Mouse (Mus musculus): ENCODE results near the gene Ppp4r2. TPM values are rescaled to one million over a fixed set of nuclear protein-coding genes. Genes with fewer than 3 reads are reported as not detected.

The Ppp4r2 gene
- total and polyA plus RNA-seq, 3 experiments, result 9.7 to 46.7 (median 46.0) TPM

DNA sequence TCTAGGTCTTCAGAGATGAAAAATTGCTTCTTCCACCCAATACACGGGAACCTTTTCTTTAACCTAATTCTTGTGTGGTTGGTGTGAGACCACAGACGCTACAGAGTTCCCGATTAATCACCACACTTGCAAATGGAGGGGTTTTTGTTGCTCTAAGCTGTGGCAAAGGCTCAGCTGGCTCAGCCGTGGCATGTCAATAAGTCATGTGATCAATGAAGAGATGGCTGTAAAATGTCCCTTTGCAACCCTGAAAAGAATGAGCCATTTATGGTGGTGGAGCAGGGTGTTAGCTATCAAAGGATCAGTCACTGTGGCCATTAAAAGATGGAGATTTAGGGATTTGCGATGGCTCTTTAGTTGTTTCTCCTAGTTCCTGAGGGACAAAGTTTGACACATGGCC lies 71.0 kb downstream of the Ppp4r2 start:
- Histone ChIP-seq H3K27ac (no peak overlapping the region), H3K4me3 (no peak overlapping the region), H3K27me3 (ENCODE audit: control insufficient read depth, insufficient read depth, low read length) (no peaks in the 10 kb centered on the region), H3K4me1 (ENCODE audit: control insufficient read depth, insufficient read depth, low read length) (no peaks in the 10 kb centered on the region), H3K36me3 (ENCODE audit: control insufficient read depth, insufficient read depth, low read length) (no peaks in the 10 kb centered on the region), H3K9ac (ENCODE audit: low read depth, low read length) (no peak overlapping the region), H3K79me2 (replicated peaks; ENCODE audit: control insufficient read depth, insufficient read depth, low read length) (no peaks in the 10 kb centered on the region)
- DNase-seq, result no peak
- TF ChIP-seq EP300 (IDR thresholded peaks at IDR 0.05; ENCODE audit: insufficient read depth, low read depth, low read length) (no peak), POLR2A (IDR thresholded peaks at IDR 0.05; ENCODE audit: insufficient read depth, low read depth, low read length) (no peak), CTCF (IDR thresholded peaks at IDR 0.05) (no peak)
- intact Hi-C loops (cut with DNase I), result no loop called here
- 83% methylated on average over 5 of the region's 5 CpGs for WGBS

DNA sequence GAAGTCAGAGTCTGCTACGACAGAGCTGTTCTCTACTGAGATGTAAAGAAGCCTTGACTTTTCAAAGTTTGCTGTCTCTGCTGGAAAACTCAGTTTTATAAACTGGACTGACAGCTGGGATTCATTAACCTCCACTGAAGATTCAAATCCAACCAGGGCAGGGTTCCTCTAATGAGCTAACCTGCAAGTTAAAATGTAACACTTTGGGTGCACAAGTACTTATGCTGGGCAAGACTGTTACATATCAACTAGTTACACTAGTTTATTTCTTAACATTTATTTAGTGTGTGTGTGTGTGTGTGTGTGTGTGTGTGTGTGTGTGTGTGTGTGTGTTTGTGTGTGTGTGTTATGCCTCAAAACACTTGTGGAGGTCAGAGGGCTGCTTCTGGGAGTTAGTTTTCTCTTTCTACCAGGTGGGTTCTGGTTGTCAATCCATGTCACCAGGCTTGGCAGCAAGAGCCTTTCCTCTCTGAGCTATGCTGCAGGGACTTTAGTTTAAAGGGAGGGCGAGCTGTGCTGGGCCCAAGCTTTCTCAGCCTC lies 76.8 kb downstream of the Ppp4r2 start:
- DNase-seq, result no peak
- WGBS, result 84% methylated on average over 2 of the region's 2 CpGs
- Histone ChIP-seq H3K36me3 (ENCODE audit: control insufficient read depth, insufficient read depth, low read length) (no peaks in the 10 kb centered on the region), H3K27ac (no peak overlapping the region), H3K9ac (ENCODE audit: low read depth, low read length) (no peak overlapping the region), H3K27me3 (ENCODE audit: control insufficient read depth, insufficient read depth, low read length) (no peaks in the 10 kb centered on the region), H3K4me1 (ENCODE audit: control insufficient read depth, insufficient read depth, low read length) (no peaks in the 10 kb centered on the region), H3K4me3 (no peak overlapping the region), H3K79me2 (replicated peaks; ENCODE audit: control insufficient read depth, insufficient read depth, low read length) (no peaks in the 10 kb centered on the region)
- intact Hi-C loops (cut with DNase I), result no loop called here
- TF ChIP-seq EP300 (IDR thresholded peaks at IDR 0.05; ENCODE audit: insufficient read depth, low read depth, low read length) (no peak), POLR2A (IDR thresholded peaks at IDR 0.05; ENCODE audit: insufficient read depth, low read depth, low read length) (no peak)

Other genes with a start within 250 kb of the Ppp4r2 start
- 1 to 10 TPM; 3.3 to 3.6 TPM for gene Shq1, start 162.5 kb upstream of the Ppp4r2 start, total RNA-seq (2021)
- gene Shq1, start 162.5 kb upstream of the Ppp4r2 start, polyA plus RNA-seq (2012; rRNA removed), result 2.0 and 2.6 TPM in 2 replicates
- 1 to 10 TPM; 2.2 to 3.1 TPM for gene Gxylt2, start 128.9 kb upstream of the Ppp4r2 start, total RNA-seq (2021)
- 2.0 and 2.9 TPM in 2 replicates for gene Gxylt2, start 128.9 kb upstream of the Ppp4r2 start, polyA plus RNA-seq (2012; rRNA removed)